Mouse (Mus musculus): ENCODE data around the gene Neo1.

DNA sequence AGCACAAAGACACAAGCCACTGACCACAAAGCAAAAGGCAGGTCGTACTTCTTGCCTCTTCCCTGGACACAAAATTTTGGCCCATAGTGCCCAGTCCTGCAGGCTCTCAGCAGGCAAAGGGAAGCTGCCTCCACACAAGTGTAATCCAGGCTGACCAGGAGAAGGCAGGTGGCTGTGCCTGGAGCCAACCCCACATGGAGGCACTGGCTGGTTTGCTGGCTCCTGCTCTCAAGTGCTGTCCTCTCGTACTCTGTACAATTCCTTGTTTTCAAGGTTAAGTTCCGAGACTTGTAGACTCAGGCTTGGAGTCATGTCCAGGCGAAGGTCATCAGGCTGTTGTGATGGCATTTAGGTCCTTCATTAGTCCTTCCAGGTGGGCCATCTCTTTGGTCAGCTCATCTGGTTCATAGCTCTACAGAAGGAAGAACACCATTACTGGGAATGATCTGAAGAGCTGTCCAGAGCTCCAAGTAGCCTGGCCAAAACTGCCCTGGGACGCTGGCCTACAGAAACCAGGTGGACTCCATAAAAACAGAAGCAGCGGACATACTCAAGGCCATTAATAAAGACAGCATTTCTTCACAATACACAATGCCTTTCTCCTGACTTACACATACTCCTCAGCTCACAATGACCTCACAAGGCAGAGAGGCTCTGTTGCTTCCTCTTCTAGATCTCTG, 159.2 kb downstream of the Neo1 start:
- TF ChIP-seq CTCF (conservative IDR thresholded peaks at IDR 0.05; ENCODE audit: insufficient read depth, insufficient read length, low read depth, low read length) = no peak
- TF ChIP-seq POLR2A (IDR thresholded peaks at IDR 0.05; ENCODE audit: low read depth, low read length) = no peak
